Mouse (Mus musculus) olfactory bulb, adult 2 months (tissue): ENCODE data around the gene Nol4l. TPM values are rescaled to one million over a fixed set of nuclear protein-coding genes. Genes with fewer than 3 reads are reported as not detected.
"Not testable (repeated sequence)": the region's sequence is repeated elsewhere in the genome, so short reads cannot be mapped to it uniquely, and the experiment has no call there.

Experiments
- H3K27ac ChIP-seq: fragments of 200-500 bp; 2 replicates; pipeline ENCODE4 v1.5.1; 2012; ENCODE audit warnings: low read depth, low read length; ENCODE audit not compliant: insufficient read depth
- H3K4me1 ChIP-seq: fragments of 200-500 bp; 2 replicates; pipeline ENCODE4 v1.6.1; 2012; ENCODE audit warnings: low read length; ENCODE audit not compliant: control insufficient read depth, insufficient read depth
- H3K4me3 ChIP-seq: fragments of 200-500 bp; 2 replicates; pipeline ENCODE4 v1.5.1; 2012; ENCODE audit warnings: mild to moderate bottlenecking, low read depth, low read length, moderate library complexity; ENCODE audit not compliant: insufficient read depth
- CTCF ChIP-seq: fragments of 200-500 bp; IDR thresholded peaks from 2 replicates; pipeline ENCODE4 v1.5.1; 2012; ENCODE audit warnings: low read depth, mild to moderate bottlenecking, low read length, moderate library complexity; ENCODE audit not compliant: insufficient read depth
- POLR2A ChIP-seq: fragments of 200-500 bp; IDR thresholded peaks from 2 replicates; pipeline ENCODE4 v1.6.1; 2012; ENCODE audit warnings: mild to moderate bottlenecking, low read depth, low read length, moderate library complexity; ENCODE audit not compliant: insufficient read depth
- WGBS: fragments of 180-500 bp; shearing (Covaris S2); methylation state at CpG from one replicate; pipeline ENCODE4 v1.1.7; 2018; 5-methylcytosine and 5-hydroxymethylcytosine counted together
- polyA plus RNA-seq: library from polyadenylated mRNA; stranded (reverse); fragments of >200 nt; gene quantifications from 2 replicates; pipeline ENCODE4 v1.2.4, GENCODE M21; 2012; ENCODE audit warnings: low replicate concordance; ENCODE audit not compliant: missing spikeins, insufficient read depth, insufficient read length

Nol4l gene
- polyA plus RNA-seq, 1 experiment = 194 TPM

GRCm38 (mm10) chr2:153508405-153508804, 21.4 kb downstream of the Nol4l start:
- H3K27ac ChIP-seq = no peak overlapping the region; the same call in 1 of the 2 replicates
- WGBS = 50% methylated on average over 3 of the region's 3 CpGs
- H3K4me1 ChIP-seq = peaks cover 47% of the 10 kb centered on the region
- TF ChIP-seq POLR2A (no peak), CTCF (no peak)
- H3K4me3 ChIP-seq = no peak overlapping the region

GRCm38 (mm10) chr2:153507969-153508368, 21.8 kb downstream of the Nol4l start:
- 99% methylated on average over 2 of the region's 2 CpGs for WGBS
- no peak overlapping the region for H3K27ac ChIP-seq
- H3K4me1 ChIP-seq = peaks cover 46% of the 10 kb centered on the region
- TF ChIP-seq CTCF = no peak
- TF ChIP-seq POLR2A = no peak
- H3K4me3 ChIP-seq = no peak overlapping the region

- 89% methylated on average over 5 of the region's 5 CpGs for WGBS
- no peak overlapping the region for H3K27ac ChIP-seq
- H3K4me3 ChIP-seq = no peak overlapping the region
- peaks cover 30% of the 10 kb centered on the region for H3K4me1 ChIP-seq
- no peak for TF ChIP-seq CTCF
- TF ChIP-seq POLR2A = no peak
Measured at GRCm38 (mm10) chr2:153506385-153506784, 23.4 kb downstream of the Nol4l start.

- no peak overlapping the region for H3K27ac ChIP-seq
- H3K4me3 ChIP-seq = no peak overlapping the region
- TF ChIP-seq POLR2A (no peak), CTCF (no peak)
- WGBS = 60% methylated on average over 4 of the region's 4 CpGs
- H3K4me1 ChIP-seq = peaks cover 18% of the 10 kb centered on the region
Measured at GRCm38 (mm10) chr2:153499154-153499553, 30.6 kb downstream of the Nol4l start.

GRCm38 (mm10) chr2:153496898-153497297, 32.9 kb downstream of the Nol4l start:
- Histone ChIP-seq H3K27ac (no peak overlapping the region), H3K4me3 (no peak overlapping the region), H3K4me1 (peaks cover 30% of the 10 kb centered on the region)
- 63% methylated on average over 13 of the region's 13 CpGs for WGBS
- TF ChIP-seq POLR2A = no peak
- no peak for TF ChIP-seq CTCF

- H3K4me1 ChIP-seq = peaks cover 36% of the 10 kb centered on the region
- 75% methylated on average over 6 of the region's 6 CpGs for WGBS
- no peak for TF ChIP-seq CTCF
- TF ChIP-seq POLR2A = no peak
- no peak overlapping the region for H3K4me3 ChIP-seq
- H3K27ac ChIP-seq = no peak overlapping the region
Measured at GRCm38 (mm10) chr2:153496301-153496700, 33.5 kb downstream of the Nol4l start.

GRCm38 (mm10) chr2:153495818-153496217, 34.0 kb downstream of the Nol4l start:
- no peak overlapping the region for H3K27ac ChIP-seq
- 85% methylated on average over 4 of the region's 4 CpGs for WGBS
- no peak overlapping the region for H3K4me3 ChIP-seq
- H3K4me1 ChIP-seq = peaks cover 41% of the 10 kb centered on the region
- TF ChIP-seq CTCF (no peak), POLR2A (no peak)

GRCm38 (mm10) chr2:153495391-153495790, 34.4 kb downstream of the Nol4l start:
- not testable (repeated sequence) for H3K4me3 ChIP-seq, H3K27ac ChIP-seq
- WGBS = 96% methylated on average over 4 of the region's 4 CpGs
- H3K4me1 ChIP-seq = peaks cover 42% of the 10 kb centered on the region

GRCm38 (mm10) chr2:153494293-153494811, 35.4 kb downstream of the Nol4l start:
- no peak overlapping the region for H3K4me3 ChIP-seq
- peaks cover 45% of the 10 kb centered on the region for H3K4me1 ChIP-seq
- TF ChIP-seq CTCF (no peak), POLR2A (no peak)
- H3K27ac ChIP-seq = peak overlapping the region; percentile 66
- WGBS = 19% methylated on average over 9 of the region's 9 CpGs

- 17% methylated on average over 6 of the region's 6 CpGs for WGBS
- TF ChIP-seq POLR2A (no peak), CTCF (no peak)
- H3K27ac ChIP-seq = peak overlapping the region; percentile 66
- H3K4me3 ChIP-seq = no peak overlapping the region
- H3K4me1 ChIP-seq = peaks cover 45% of the 10 kb centered on the region
Measured at GRCm38 (mm10) chr2:153493781-153494292, 35.9 kb downstream of the Nol4l start.
